In the genomic region with DNA sequence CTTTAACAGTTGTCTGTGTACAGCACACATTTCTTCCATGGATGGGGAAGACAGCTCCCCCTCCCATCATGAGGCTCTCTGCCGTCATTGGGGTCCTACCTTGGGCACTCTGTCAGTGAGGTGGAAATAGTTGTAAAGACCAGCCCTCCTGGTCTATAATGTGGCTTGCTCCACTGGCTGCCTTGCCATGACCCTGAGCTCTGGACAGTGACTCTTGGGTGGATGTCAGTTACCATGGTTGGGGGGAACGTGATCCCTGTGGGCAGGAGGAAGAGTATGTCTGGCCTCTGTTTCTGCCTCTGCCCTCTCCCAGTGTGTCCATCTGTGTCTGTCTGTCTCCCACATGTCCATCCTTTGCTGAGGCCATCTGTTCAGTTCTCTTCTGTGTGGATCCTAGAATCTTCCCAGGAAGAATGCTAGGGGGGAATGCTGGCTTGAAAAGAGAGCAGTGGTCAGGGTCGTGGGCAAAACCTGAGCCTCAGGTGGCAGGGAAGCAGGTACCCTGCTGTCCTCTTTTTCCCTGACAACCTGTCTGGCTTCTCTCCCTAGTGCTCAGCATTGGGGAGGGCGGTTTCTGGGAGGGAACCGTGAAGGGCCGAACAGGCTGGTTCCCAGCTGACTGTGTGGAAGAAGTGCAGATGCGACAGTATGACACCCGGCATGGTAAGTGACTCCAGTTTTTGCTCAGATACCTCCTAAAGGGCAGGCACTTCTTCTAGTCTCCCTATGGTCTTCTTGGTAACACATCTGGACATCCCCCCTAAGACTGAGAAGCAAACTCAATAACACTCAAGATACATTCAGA, we compare ENCODE assay signal across 8 mouse cellular contexts. TPM values are rescaled to one million over a fixed set of nuclear protein-coding genes. Genes with fewer than 3 reads are reported as not detected.
DNase-seq lines count a peak whose midpoint lies in the region; ATAC-seq and TF ChIP-seq lines count a peak whose summit lies in the region.

No protein-coding gene starts in this region.

- H3K27me3 ChIP-seq in lung, embryonic 16.5 days (ENCODE audit: control insufficient read depth, insufficient read depth, low read depth, low read length) = peaks cover 16% of the 10 kb centered on the region
- peaks cover 20% of the 10 kb centered on the region for H3K27me3 ChIP-seq in forebrain, embryonic 11.5 days (ENCODE audit: control insufficient read depth, insufficient read depth, low read length)
- peaks cover 36% of the 10 kb centered on the region for H3K27me3 ChIP-seq in limb, embryonic 12.5 days
- H3K27me3 ChIP-seq in stomach, postnatal 0 days (ENCODE audit: control insufficient read depth, insufficient read depth, low read length) = peaks cover 4% of the 10 kb centered on the region; the same call in 1 of the 2 replicates

- H3K27ac ChIP-seq in lung, embryonic 16.5 days (ENCODE audit: low read length) = no peak overlapping the region
- no peak overlapping the region for H3K27ac ChIP-seq in forebrain, embryonic 11.5 days (ENCODE audit: low read depth, low read length)
- no peak overlapping the region for H3K27ac ChIP-seq in limb, embryonic 12.5 days
- no peak overlapping the region for H3K27ac ChIP-seq in stomach, postnatal 0 days (replicated peaks)

- peak overlapping the region; percentile 87 for H3K4me2 ChIP-seq in lung, embryonic 16.5 days (ENCODE audit: low read depth, low read length)
- peak overlapping the region; percentile 94 for H3K4me2 ChIP-seq in forebrain, embryonic 11.5 days (ENCODE audit: low read depth, low read length, severe bottlenecking)
- H3K4me2 ChIP-seq in limb, embryonic 12.5 days = peak overlapping the region; percentile 96
- H3K4me2 ChIP-seq in stomach, postnatal 0 days (replicated peaks; ENCODE audit: low read depth) = peak overlapping the region; percentile 83

- WGBS in lung, embryonic 16.5 days = 71% methylated on average over 8 of the region's 8 CpGs
- 73% methylated on average over 8 of the region's 8 CpGs for WGBS in forebrain, embryonic 11.5 days
- 66% methylated on average over 8 of the region's 8 CpGs for WGBS in limb, embryonic 12.5 days
- whole genome bisulfite sequencing in stomach, postnatal 0 days = 85% methylated on average over 8 of the region's 8 CpGs

- H3K36me3 ChIP-seq in lung, embryonic 16.5 days (ENCODE audit: control insufficient read depth, insufficient read depth, low read length) = no peaks in the 10 kb centered on the region; the same call in none of the 2 replicates
- no peaks in the 10 kb centered on the region for H3K36me3 ChIP-seq in forebrain, embryonic 11.5 days (ENCODE audit: control insufficient read depth, insufficient read depth, low read length)
- no peaks in the 10 kb centered on the region; the same call in 1 of the 2 replicates for H3K36me3 ChIP-seq in limb, embryonic 12.5 days
- no peaks in the 10 kb centered on the region for H3K36me3 ChIP-seq in stomach, postnatal 0 days (ENCODE audit: control insufficient read depth, insufficient read depth, low read length)

- no peak for ATAC-seq in lung, embryonic 16.5 days (ENCODE audit: low read depth)
- ATAC-seq in forebrain, embryonic 11.5 days (replicated peaks; ENCODE audit: low FRiP score) = no peak
- 0 out of 2 replicates have a peak, but pooled peaks have one; percentile 1 for ATAC-seq in limb, embryonic 12.5 days (ENCODE audit: insufficient number of reproducible peaks, insufficient read depth, low FRiP score, low TSS enrichment, low read depth)
- ATAC-seq in stomach, postnatal 0 days (ENCODE audit: low FRiP score, low TSS enrichment) = no peak

- DNase-seq in lung, postnatal 10 days = no peak
- DNase-seq in forebrain, embryonic 11.5 days (ENCODE audit: low spot score) = no peak
- no peak for DNase-seq in stomach, postnatal 0 days (ENCODE audit: low spot score)
- no peak for DNase-seq in liver
- DNase-seq in adrenal gland, adult 2 months = no peak
- DNase-seq in yolk sac, embryonic 10.5 days (ENCODE audit: low spot score) = no peak

- H3K9me3 ChIP-seq in lung, embryonic 16.5 days (ENCODE audit: control insufficient read depth, low read length) = no peaks in the 10 kb centered on the region
- H3K9me3 ChIP-seq in forebrain, embryonic 11.5 days (ENCODE audit: control insufficient read depth, low read length) = no peaks in the 10 kb centered on the region
- no peaks in the 10 kb centered on the region for H3K9me3 ChIP-seq in limb, embryonic 12.5 days
- H3K9me3 ChIP-seq in stomach, postnatal 0 days (ENCODE audit: control insufficient read depth, low read length) = no peaks in the 10 kb centered on the region

- peak overlapping the region; percentile 62 for H3K4me3 ChIP-seq in lung, embryonic 16.5 days (ENCODE audit: low read length)
- no peak overlapping the region for H3K4me3 ChIP-seq in forebrain, embryonic 11.5 days (ENCODE audit: low read depth, low read length)
- peak overlapping the region; percentile 74 for H3K4me3 ChIP-seq in limb, embryonic 12.5 days (replicated peaks)
- no peak overlapping the region for H3K4me3 ChIP-seq in stomach, postnatal 0 days (ENCODE audit: low read depth, low read length)

- TF ChIP-seq EP300 in stomach, postnatal 0 days (optimal IDR thresholded peaks at IDR 0.05) = no peak

- 0 out of 2 replicates have a peak, but pooled peaks cover 4% of the 10 kb centered on the region for H3K4me1 ChIP-seq in lung, embryonic 16.5 days (replicated peaks; ENCODE audit: control insufficient read depth, insufficient read depth, low read length)
- peaks cover 8% of the 10 kb centered on the region; the same call in 1 of the 2 replicates for H3K4me1 ChIP-seq in forebrain, embryonic 11.5 days (replicated peaks; ENCODE audit: control insufficient read depth, insufficient read depth, low read length)
- H3K4me1 ChIP-seq in limb, embryonic 12.5 days (replicated peaks) = peaks cover 12% of the 10 kb centered on the region
- no peaks in the 10 kb centered on the region for H3K4me1 ChIP-seq in stomach, postnatal 0 days (replicated peaks; ENCODE audit: control insufficient read depth, insufficient read depth)

- no peak for TF ChIP-seq CTCF in stomach, postnatal 0 days (IDR thresholded peaks at IDR 0.05; ENCODE audit: low read depth)

- H3K9ac ChIP-seq in lung, embryonic 16.5 days (ENCODE audit: low read length) = peak overlapping the region; percentile 66
- H3K9ac ChIP-seq in forebrain, embryonic 11.5 days (ENCODE audit: low read length) = no peak overlapping the region; the same call in 1 of the 2 replicates
- peak overlapping the region; percentile 75; the same call in 1 of the 2 replicates for H3K9ac ChIP-seq in limb, embryonic 12.5 days (replicated peaks)
- H3K9ac ChIP-seq in stomach, postnatal 0 days (ENCODE audit: low read length) = no peak overlapping the region

RNA-seq across cellular contexts. Expression of a gene that starts 25.4 kb away (rescaled TPM):
- polyA plus RNA-seq in lung, embryonic 16.5 days (2015; fragmentation: Nextera tagmentation; extraction: Ambion mirVana) = 2.3 and 2.5 TPM in 2 replicates
- 3.8 and 4.9 TPM in 2 replicates for polyA plus RNA-seq in forebrain, embryonic 11.5 days (2014; fragmentation: Nextera tagmentation; extraction: Ambion mirVana)
- 2.4 and 3.2 TPM in 2 replicates for polyA plus RNA-seq in limb, embryonic 12.5 days (2016; fragmentation: Nextera tagmentation; extraction: Ambion mirVana)
- polyA plus RNA-seq in stomach, postnatal 0 days (2015; fragmentation: Nextera tagmentation; extraction: Ambion mirVana) = 0.35 and 0.40 TPM in 2 replicates
- 10 to 100 TPM; 32.7 to 36.9 TPM for total RNA-seq in adrenal gland, adult 2 months (2021)
- 50.9 and 64.1 TPM in 2 replicates for polyA plus RNA-seq in adrenal gland, adult 2 months (2012; rRNA removed)

RNA-seq across cellular contexts. Expression of a gene that starts 43.3 kb away (rescaled TPM):
- polyA plus RNA-seq in lung, embryonic 16.5 days (2015; fragmentation: Nextera tagmentation; extraction: Ambion mirVana) = 0.14 and 0.20 TPM in 2 replicates
- polyA plus RNA-seq in forebrain, embryonic 11.5 days (2014; fragmentation: Nextera tagmentation; extraction: Ambion mirVana) = 0.65 and 0.84 TPM in 2 replicates
- polyA plus RNA-seq in limb, embryonic 12.5 days (2016; fragmentation: Nextera tagmentation; extraction: Ambion mirVana) = 0.28 TPM in 1 of 2 replicates, not detected in the other
- polyA plus RNA-seq in stomach, postnatal 0 days (2015; fragmentation: Nextera tagmentation; extraction: Ambion mirVana) = 0.08 TPM in 1 of 2 replicates, not detected in the other
- under 1 TPM in 1 of 2 experiments, not detected in 1; 0.26 TPM for total RNA-seq in adrenal gland, adult 2 months (2021)
- 1.3 and 1.5 TPM in 2 replicates for polyA plus RNA-seq in adrenal gland, adult 2 months (2012; rRNA removed)

RNA-seq across cellular contexts. Expression of a gene that starts 47.6 kb away (rescaled TPM):
- polyA plus RNA-seq in lung, embryonic 16.5 days (2015; fragmentation: Nextera tagmentation; extraction: Ambion mirVana) = 22.1 and 27.0 TPM in 2 replicates
- 9.9 and 10.6 TPM in 2 replicates for polyA plus RNA-seq in forebrain, embryonic 11.5 days (2014; fragmentation: Nextera tagmentation; extraction: Ambion mirVana)
- polyA plus RNA-seq in limb, embryonic 12.5 days (2016; fragmentation: Nextera tagmentation; extraction: Ambion mirVana) = 15.2 and 15.6 TPM in 2 replicates
- polyA plus RNA-seq in stomach, postnatal 0 days (2015; fragmentation: Nextera tagmentation; extraction: Ambion mirVana) = 10.3 and 11.1 TPM in 2 replicates
- 10 to 100 TPM; 16.6 to 24.5 TPM for total RNA-seq in adrenal gland, adult 2 months (2021)
- 57.6 and 67.8 TPM in 2 replicates for polyA plus RNA-seq in adrenal gland, adult 2 months (2012; rRNA removed)

Comparison
In these comparisons a context has a peak if more than half of its experiments do, and no peak if none do; other contexts are left out.
1. H3K4me3 ChIP-seq: peak in lung, embryonic 16.5 days (single experiment) and limb, embryonic 12.5 days (single experiment); none in forebrain, embryonic 11.5 days (single experiment) and stomach, postnatal 0 days (single experiment).
2. H3K9ac ChIP-seq: peak in lung, embryonic 16.5 days (single experiment) and limb, embryonic 12.5 days (single experiment); none in forebrain, embryonic 11.5 days (single experiment) and stomach, postnatal 0 days (single experiment).
3. Peak in every context shown above with its lines, with median percentiles within 50 percentile points of each other: H3K4me2 ChIP-seq.